Mouse (Mus musculus) heart, embryonic 11.5 days (tissue): ENCODE data around the gene Scly. TPM values are rescaled to one million over a fixed set of nuclear protein-coding genes. Genes with fewer than 3 reads are reported as not detected.

Experiments
- ATAC-seq: fragments of 200-750 bp; cut with Nextera tagmentation; replicated peaks from 2 replicates; pipeline ENCODE4 v1.8.0; 2017; ENCODE audit warnings: moderate library complexity; ENCODE audit not compliant: insufficient number of reproducible peaks, low FRiP score, low TSS enrichment
- H3K27ac ChIP-seq: fragments of 300-500 bp; sonication (generic); 2 replicates; pipeline ENCODE4 v1.5.1; 2014; ENCODE audit warnings: mild to moderate bottlenecking, low read depth, low read length
- H3K27me3 ChIP-seq: fragments of 300-500 bp; sonication (generic); 2 replicates; pipeline ENCODE4 v1.6.1; 2014; ENCODE audit warnings: mild to moderate bottlenecking, low read length, mixed read lengths; ENCODE audit not compliant: control insufficient read depth, insufficient read depth
- H3K36me3 ChIP-seq: fragments of 300-500 bp; sonication (generic); 2 replicates; pipeline ENCODE4 v1.6.1; 2014; ENCODE audit warnings: mild to moderate bottlenecking, low read length, moderate library complexity, mixed read lengths; ENCODE audit not compliant: control insufficient read depth, insufficient read depth
- H3K4me1 ChIP-seq: fragments of 300-500 bp; sonication (generic); 2 replicates; pipeline ENCODE4 v1.6.1; 2014; ENCODE audit warnings: low read length; ENCODE audit not compliant: control insufficient read depth, insufficient read depth
- H3K4me2 ChIP-seq: fragments of 300-500 bp; sonication (generic); 2 replicates; pipeline ENCODE4 v1.6.1; 2014; ENCODE audit warnings: mild to moderate bottlenecking, moderate library complexity
- H3K4me3 ChIP-seq: fragments of 300-500 bp; sonication (generic); 2 replicates; pipeline ENCODE4 v1.5.1; 2014; ENCODE audit warnings: low read depth, low read length
- H3K9ac ChIP-seq: fragments of 300-500 bp; sonication (generic); 2 replicates; pipeline ENCODE4 v1.6.1; 2014; ENCODE audit warnings: mild to moderate bottlenecking, low read depth, low read length, moderate library complexity
- H3K9me3 ChIP-seq: fragments of 300-500 bp; sonication (generic); replicated peaks from 2 replicates; pipeline ENCODE4 v1.6.1; 2016; ENCODE audit warnings: low read length; ENCODE audit not compliant: control insufficient read depth
- WGBS: fragments of 180-500 bp; shearing (Covaris S2); extraction: QIAGEN DNeasy Blood & Tissue Kit; methylation state at CpG from one replicate; pipeline ENCODE4 v1.1.7; 2014; ENCODE audit not compliant: insufficient replicate concordance; 5-methylcytosine and 5-hydroxymethylcytosine counted together
- polyA plus RNA-seq: library from polyadenylated mRNA; unstranded; fragments of >200 nt; fragmentation: Nextera tagmentation; extraction: Ambion mirVana; gene quantifications from 2 replicates; pipeline ENCODE4 v1.2.1, GENCODE M21; 2014

Gene Scly
- polyA plus RNA-seq, 1 experiment from 2014 or later = 12.6 TPM

DNA sequence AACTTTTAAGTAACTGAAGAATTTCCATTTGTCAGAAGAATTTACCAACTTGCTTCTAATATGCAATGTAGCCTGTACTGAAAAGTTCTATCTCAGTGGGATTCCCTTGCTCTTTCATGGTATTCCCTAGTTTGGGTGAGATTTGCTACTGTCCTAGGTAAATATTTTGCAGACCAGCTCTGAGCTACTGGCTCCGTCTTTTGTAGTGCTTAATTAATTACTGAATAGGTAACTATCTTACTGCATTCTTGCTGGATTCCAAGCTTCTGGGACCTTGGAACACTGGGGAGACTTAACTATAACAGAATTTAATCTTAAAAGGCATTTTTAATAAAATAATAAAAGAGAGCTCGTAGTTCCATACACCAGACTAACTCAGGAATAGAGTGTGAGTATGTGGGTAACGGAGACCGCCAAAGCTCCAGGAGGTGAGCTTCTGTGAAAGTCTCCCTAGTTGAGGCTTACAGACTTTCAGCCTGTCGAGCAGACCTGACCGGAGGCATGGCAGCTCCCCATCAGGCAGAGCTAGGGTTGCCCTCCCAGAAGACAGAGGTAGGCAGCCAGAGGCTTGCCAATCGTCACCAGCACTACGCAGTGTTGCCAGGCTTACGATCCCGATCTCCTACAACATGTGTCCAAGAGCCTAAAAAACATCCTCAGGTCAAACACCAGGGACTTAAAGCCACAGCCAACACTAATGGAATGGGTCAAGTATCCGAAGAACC, 5.9 kb upstream of the Scly start:
- no peaks in the 10 kb centered on the region for H3K9me3 ChIP-seq
- no peak overlapping the region for H3K4me2 ChIP-seq
- no peaks in the 10 kb centered on the region for H3K27me3 ChIP-seq
- H3K9ac ChIP-seq = no peak overlapping the region
- no peak overlapping the region for H3K4me3 ChIP-seq
- WGBS = 90% methylated on average over 11 of the region's 11 CpGs
- ATAC-seq = no peak
- H3K36me3 ChIP-seq = 0 out of 2 replicates have a peak, but pooled peaks cover 2% of the 10 kb centered on the region
- no peaks in the 10 kb centered on the region for H3K4me1 ChIP-seq
- H3K27ac ChIP-seq = no peak overlapping the region

GRCm38 (mm10) chr1:91295544-91295943, 2.6 kb upstream of the Scly start:
- ATAC-seq = no peak
- H3K4me1 ChIP-seq = peaks cover 2% of the 10 kb centered on the region
- H3K27ac ChIP-seq = no peak overlapping the region
- H3K9ac ChIP-seq = no peak overlapping the region
- no peaks in the 10 kb centered on the region for H3K27me3 ChIP-seq
- H3K36me3 ChIP-seq = no peaks in the 10 kb centered on the region
- no peak overlapping the region for H3K4me2 ChIP-seq
- no peak overlapping the region for H3K4me3 ChIP-seq
- WGBS = 87% methylated on average over 6 of the region's 6 CpGs
- H3K9me3 ChIP-seq = no peaks in the 10 kb centered on the region

- no peak for ATAC-seq
- peak overlapping the region; percentile 80 for H3K9ac ChIP-seq
- 76% methylated on average over 13 of the region's 13 CpGs for WGBS
Observed at GRCm38 (mm10) chr1:91299026-91299706, 1.0 kb downstream of the Scly start.

DNA sequence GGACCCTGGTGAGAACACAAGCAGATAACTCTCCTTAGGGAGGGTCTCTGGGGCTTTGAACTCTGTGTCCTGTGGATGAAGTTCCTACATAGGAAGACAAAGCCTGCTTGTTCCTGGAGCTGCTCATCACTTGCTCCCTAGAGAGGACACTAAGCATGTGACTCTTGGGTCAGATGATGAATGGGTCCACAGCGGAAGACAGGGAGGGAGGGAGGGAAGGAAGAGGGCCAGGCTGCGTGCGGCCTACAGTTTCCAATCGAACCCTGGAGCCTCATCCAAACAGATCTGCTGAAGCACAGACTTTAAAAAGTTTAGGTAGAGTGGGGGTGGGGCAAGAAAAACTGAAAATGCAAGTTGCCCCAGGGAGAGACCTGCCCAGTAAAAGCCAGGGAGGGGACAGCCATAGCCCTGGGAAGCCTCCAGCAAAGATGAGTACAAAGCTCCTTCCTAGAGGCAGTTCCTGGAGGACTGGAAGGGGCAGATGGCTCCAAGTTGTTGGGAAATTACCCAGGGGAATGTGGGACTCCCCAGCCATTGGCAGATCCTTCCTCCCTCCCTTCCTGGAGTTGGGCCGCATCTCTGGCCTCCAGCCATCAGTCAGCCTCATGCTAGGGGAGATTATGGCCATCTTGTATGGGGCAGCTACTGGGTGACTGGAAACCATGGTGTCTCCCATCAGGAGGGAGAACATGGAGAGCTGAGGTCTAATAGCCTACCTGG, 1.7 kb downstream of the Scly start:
- H3K4me2 ChIP-seq = no peak overlapping the region
- no peak overlapping the region for H3K9ac ChIP-seq
- no peaks in the 10 kb centered on the region for H3K9me3 ChIP-seq
- H3K36me3 ChIP-seq = peaks cover 4% of the 10 kb centered on the region; the same call in 1 of the 2 replicates
- no peaks in the 10 kb centered on the region for H3K27me3 ChIP-seq
- 88% methylated on average over 5 of the region's 5 CpGs for WGBS
- H3K27ac ChIP-seq = no peak overlapping the region
- H3K4me1 ChIP-seq = peaks cover 2% of the 10 kb centered on the region
- ATAC-seq = no peak
- H3K4me3 ChIP-seq = no peak overlapping the region

More at GRCm38 (mm10) chr1:91299026-91299706, 1.0 kb downstream of the Scly start:
- H3K27me3 ChIP-seq = no peaks in the 10 kb centered on the region
- no peak overlapping the region for H3K27ac ChIP-seq
- H3K36me3 ChIP-seq = peaks cover 4% of the 10 kb centered on the region; the same call in 1 of the 2 replicates
- H3K4me1 ChIP-seq = peaks cover 2% of the 10 kb centered on the region
- no peaks in the 10 kb centered on the region for H3K9me3 ChIP-seq
- peak overlapping the region; percentile 74 for H3K4me2 ChIP-seq
- peak overlapping the region; percentile 95 for H3K4me3 ChIP-seq

DNA sequence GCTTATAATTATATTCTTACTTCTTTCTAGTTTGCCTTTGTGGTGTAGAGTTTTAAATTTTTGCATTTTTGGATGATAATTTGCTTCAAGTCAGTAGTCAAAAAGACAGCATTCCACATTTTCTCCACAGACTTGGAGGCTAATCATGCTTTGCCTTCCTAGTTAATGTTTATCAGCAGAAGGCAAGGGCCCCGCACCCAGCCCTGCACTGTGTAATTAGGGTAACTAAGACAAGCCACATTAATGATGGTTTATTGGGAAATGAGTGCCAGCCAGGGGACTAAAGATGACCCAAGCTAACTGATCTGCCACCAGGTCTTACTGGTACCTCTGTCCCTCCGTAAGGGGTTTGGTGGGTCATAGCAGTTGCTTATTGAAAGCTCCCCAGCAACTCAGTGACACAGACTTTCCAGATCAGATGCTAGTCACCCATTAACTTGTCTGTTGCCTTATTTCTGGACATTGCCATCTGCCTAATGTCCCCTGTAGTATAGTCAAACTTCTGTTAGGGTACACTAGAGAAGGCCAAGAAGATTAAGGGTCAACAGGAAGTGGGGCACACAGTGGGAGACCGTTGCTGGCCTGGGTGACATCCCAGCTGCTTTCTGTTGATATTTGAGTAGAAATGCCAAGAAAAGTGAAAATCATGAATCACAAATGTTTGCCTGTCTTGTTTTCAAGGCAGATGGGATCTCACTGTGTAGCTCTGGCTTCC, 3.2 kb downstream of the Scly start:
- no peak overlapping the region for H3K9ac ChIP-seq
- no peak overlapping the region for H3K27ac ChIP-seq
- no peaks in the 10 kb centered on the region for H3K27me3 ChIP-seq
- 77% methylated on average over 3 of the region's 3 CpGs for WGBS
- no peak for ATAC-seq
- peaks cover 14% of the 10 kb centered on the region for H3K36me3 ChIP-seq
- peaks cover 2% of the 10 kb centered on the region for H3K4me1 ChIP-seq
- no peak overlapping the region for H3K4me3 ChIP-seq
- H3K9me3 ChIP-seq = no peaks in the 10 kb centered on the region
- H3K4me2 ChIP-seq = no peak overlapping the region

GRCm38 (mm10) chr1:91302021-91302420, 3.9 kb downstream of the Scly start:
- ATAC-seq = no peak
- Histone ChIP-seq H3K4me3 (no peak overlapping the region), H3K27ac (no peak overlapping the region), H3K9ac (no peak overlapping the region), H3K36me3 (peaks cover 15% of the 10 kb centered on the region), H3K4me2 (no peak overlapping the region), H3K27me3 (no peaks in the 10 kb centered on the region), H3K9me3 (no peaks in the 10 kb centered on the region), H3K4me1 (peaks cover 2% of the 10 kb centered on the region)
- WGBS = 92% methylated on average over 3 of the region's 3 CpGs

- WGBS = 87% methylated on average over 4 of the region's 4 CpGs
- Histone ChIP-seq H3K36me3 (peaks cover 23% of the 10 kb centered on the region), H3K27me3 (no peaks in the 10 kb centered on the region), H3K4me1 (no peaks in the 10 kb centered on the region; the same call in none of the 2 replicates), H3K4me2 (no peak overlapping the region), H3K9ac (no peak overlapping the region), H3K9me3 (no peaks in the 10 kb centered on the region), H3K27ac (no peak overlapping the region), H3K4me3 (no peak overlapping the region)
- no peak for ATAC-seq
Observed at GRCm38 (mm10) chr1:91304621-91305020, 6.5 kb downstream of the Scly start.

DNA sequence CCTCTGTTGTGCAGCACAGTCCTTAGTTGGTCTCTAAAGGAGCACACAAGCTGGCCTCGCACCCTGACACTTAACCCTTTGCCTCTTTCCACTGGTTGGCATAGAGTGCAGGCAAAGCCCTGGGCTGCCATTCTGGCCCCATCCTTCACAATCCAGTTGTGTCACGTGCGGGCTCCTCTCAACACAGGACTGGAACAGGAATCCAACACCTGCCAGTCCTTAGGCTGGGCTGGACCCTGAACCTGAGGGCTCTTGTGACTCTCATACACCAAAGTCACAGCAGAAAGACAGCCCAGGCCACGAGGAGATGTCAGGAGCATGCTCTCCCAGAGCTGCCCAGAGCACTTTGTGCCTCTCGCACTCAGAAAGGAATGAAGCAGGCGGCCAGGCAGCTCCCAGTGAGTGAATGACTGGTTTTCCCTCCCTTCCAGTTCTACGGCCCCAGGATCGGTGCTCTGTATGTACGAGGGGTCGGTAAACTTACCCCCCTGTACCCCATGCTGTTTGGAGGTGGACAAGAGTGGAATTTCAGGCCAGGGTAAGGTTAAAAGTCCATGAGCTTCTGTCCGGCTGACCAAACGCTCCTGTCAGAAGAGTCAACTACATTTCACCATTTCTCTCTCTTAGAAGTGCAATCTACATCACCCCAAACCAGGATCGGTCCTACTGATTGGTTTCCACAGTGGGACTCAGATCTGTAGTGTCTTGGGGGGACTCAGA, 11.4 kb downstream of the Scly start:
- H3K36me3 ChIP-seq = peaks cover 33% of the 10 kb centered on the region
- 87% methylated on average over 13 of the region's 13 CpGs for WGBS

More for the DNA sequence above, 11.4 kb downstream of the Scly start:
- no peak for ATAC-seq
- Histone ChIP-seq H3K27ac (no peak overlapping the region), H3K4me3 (no peak overlapping the region), H3K9me3 (no peaks in the 10 kb centered on the region), H3K9ac (no peak overlapping the region), H3K4me2 (no peak overlapping the region), H3K4me1 (no peaks in the 10 kb centered on the region), H3K27me3 (no peaks in the 10 kb centered on the region)
